ENCODE assay signal across 9 mouse cellular contexts in the genomic region with DNA sequence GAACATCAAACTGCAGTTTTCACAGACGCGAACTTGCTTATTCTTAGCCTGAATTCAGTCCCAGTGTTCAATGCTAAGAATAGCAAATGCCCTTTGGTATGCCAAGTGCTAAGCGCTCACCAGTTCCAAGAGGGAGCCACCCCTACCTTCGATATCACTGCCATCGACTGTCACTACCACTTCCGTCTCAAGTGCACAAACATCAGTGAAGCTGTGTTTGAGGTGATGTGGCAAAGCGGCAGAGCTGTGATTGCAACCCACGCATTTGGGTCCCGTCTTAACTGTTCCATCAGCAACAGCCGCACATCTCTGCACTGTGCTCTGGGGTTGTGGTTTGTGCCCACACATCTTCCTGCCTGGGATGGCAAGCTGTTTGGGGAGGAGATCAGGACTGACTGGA.
DNase-seq lines count a peak whose midpoint lies in the region; ATAC-seq lines count a peak whose summit lies in the region.
"Had no signal": no experiment of that assay in that cellular context is flagged by ENCODE, and none has a peak within 500 bp of the region (broad histone marks: within the 10 kb centered on the region; RNA-seq: fewer than 3 reads in every experiment).

No protein-coding gene starts in this region.

- peak overlapping the region; percentile 51; the same call in 1 of the 2 replicates for H3K27ac ChIP-seq in hindbrain, embryonic 14.5 days
- H3K27ac ChIP-seq in hindbrain, embryonic 10.5 days: no peak overlapping the region
- no peak overlapping the region for H3K27ac ChIP-seq in liver, embryonic 11.5 days (ENCODE audit: low read depth, low read length)

- 89% methylated on average over 10 of the region's 10 CpGs for WGBS in hindbrain, embryonic 14.5 days
- WGBS in hindbrain, embryonic 10.5 days: 91% methylated on average over 10 of the region's 10 CpGs
- WGBS in liver, embryonic 11.5 days: 85% methylated on average over 10 of the region's 10 CpGs

- H3K9me3 ChIP-seq in hindbrain, embryonic 14.5 days (ENCODE audit: control insufficient read depth, low read length): no peaks in the 10 kb centered on the region
- no peaks in the 10 kb centered on the region for H3K9me3 ChIP-seq in hindbrain, embryonic 10.5 days
- no peaks in the 10 kb centered on the region for H3K9me3 ChIP-seq in liver, embryonic 11.5 days (ENCODE audit: control insufficient read depth, low read length)

- H3K27me3 ChIP-seq in hindbrain, embryonic 14.5 days (ENCODE audit: control insufficient read depth, insufficient read depth, low read length): no peaks in the 10 kb centered on the region
- no peaks in the 10 kb centered on the region for H3K27me3 ChIP-seq in hindbrain, embryonic 10.5 days (ENCODE audit: insufficient read depth, poor library complexity, severe bottlenecking)
- H3K27me3 ChIP-seq in liver, embryonic 11.5 days (replicated peaks; ENCODE audit: control insufficient read depth, insufficient read depth, low read length): no peaks in the 10 kb centered on the region

- peaks cover 40% of the 10 kb centered on the region for H3K36me3 ChIP-seq in hindbrain, embryonic 14.5 days (replicated peaks; ENCODE audit: control insufficient read depth, insufficient read depth)
- H3K36me3 ChIP-seq in hindbrain, embryonic 10.5 days: peaks cover 26% of the 10 kb centered on the region
- H3K36me3 ChIP-seq in liver, embryonic 11.5 days (ENCODE audit: control insufficient read depth, insufficient read depth, low read length): no peaks in the 10 kb centered on the region

- no peak for ATAC-seq in hindbrain, embryonic 14.5 days (ENCODE audit: low FRiP score)
- no peak for ATAC-seq in liver, embryonic 11.5 days (replicated peaks; ENCODE audit: low FRiP score)
- ATAC-seq: lung, postnatal 0 days had no signal

- H3K4me3 ChIP-seq in hindbrain, embryonic 14.5 days (replicated peaks; ENCODE audit: low read length): no peak overlapping the region
- no peak overlapping the region for H3K4me3 ChIP-seq in hindbrain, embryonic 10.5 days
- no peak overlapping the region for H3K4me3 ChIP-seq in liver, embryonic 11.5 days (ENCODE audit: low read depth, low read length)

- H3K9ac ChIP-seq in hindbrain, embryonic 14.5 days: no peak overlapping the region
- no peak overlapping the region for H3K9ac ChIP-seq in liver, embryonic 11.5 days (ENCODE audit: low read depth, low read length)

- no peak for DNase-seq in hindbrain, embryonic 14.5 days (ENCODE audit: low spot score)
- DNase-seq in hindbrain, embryonic 10.5 days (ENCODE audit: low spot score): no peak
- DNase-seq in frontal cortex, postnatal 14 days (ENCODE audit: low spot score in 2 of 2): peak; percentile 54 to 64
- DNase-seq in left cerebral cortex, adult 9 months (ENCODE audit: low spot score in 2 of 2): peak; percentile 73 to 78
- peak; percentile 80 for DNase-seq in telencephalon, adult 2 months (ENCODE audit: low read depth, low spot score)
- DNase-seq in cerebellum, adult 18-20 months: no peak
- DNase-seq in adrenal gland, postnatal 4 days (ENCODE audit: low spot score in 2 of 2): no peak
- DNase-seq in liver, embryonic 11.5 days (ENCODE audit: low spot score): no peak

- no peak overlapping the region for H3K4me2 ChIP-seq in hindbrain, embryonic 14.5 days (replicated peaks)
- H3K4me2 ChIP-seq in liver, embryonic 11.5 days: no peak overlapping the region

- H3K4me1 ChIP-seq in hindbrain, embryonic 14.5 days (replicated peaks; ENCODE audit: control insufficient read depth, insufficient read depth, low read length): peaks cover 32% of the 10 kb centered on the region
- H3K4me1 ChIP-seq in hindbrain, embryonic 10.5 days (replicated peaks): peaks cover 36% of the 10 kb centered on the region
- H3K4me1 ChIP-seq in liver, embryonic 11.5 days (replicated peaks; ENCODE audit: control insufficient read depth, insufficient read depth, low read length): no peaks in the 10 kb centered on the region

Comparison
In these comparisons a context has a peak if more than half of its experiments do, and no peak if none do; other contexts are left out.
1. DNase-seq: peak in frontal cortex, postnatal 14 days (2 of 2), left cerebral cortex, adult 9 months (2 of 2) and telencephalon, adult 2 months (single experiment); none in hindbrain, embryonic 14.5 days (single experiment), hindbrain, embryonic 10.5 days (single experiment), cerebellum, adult 18-20 months (0 of 2), adrenal gland, postnatal 4 days (0 of 2) and liver, embryonic 11.5 days (single experiment).